Mouse (Mus musculus): Measurements from ENCODE around the gene Tmem232. TPM values are rescaled to one million over a fixed set of nuclear protein-coding genes. Genes with fewer than 3 reads are reported as not detected.
"Not testable (repeated sequence)": the region's sequence is repeated elsewhere in the genome, so short reads cannot be mapped to it uniquely, and the experiment has no call there.

Tmem232 gene
- total and polyA plus RNA-seq, 3 experiments = 0.16 TPM; not detected in 2

DNA sequence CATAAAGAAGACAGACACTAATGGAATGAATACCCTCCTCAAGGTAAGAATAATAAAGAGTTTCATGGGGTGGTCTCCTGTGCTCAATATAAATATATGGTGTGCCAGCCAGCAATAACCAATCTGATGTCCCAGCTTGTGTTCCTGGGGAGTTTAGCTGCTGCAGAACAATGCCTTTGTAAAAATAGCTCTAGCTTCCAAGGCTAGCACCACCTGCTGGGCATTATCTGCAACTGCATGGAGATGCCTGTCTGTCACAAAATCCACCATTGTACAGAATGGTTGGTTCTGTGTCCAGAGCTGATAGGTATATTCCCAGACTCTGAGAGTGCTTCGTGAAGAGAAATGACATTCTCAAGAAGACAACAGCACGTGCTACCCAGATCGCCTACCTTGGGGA lies 4.4 kb downstream of the Tmem232 start (continued):
- TF ChIP-seq USF1 (IDR thresholded peaks at IDR 0.05; ENCODE audit: low read depth, low read length) (no peak), UBTF (IDR thresholded peaks at IDR 0.05; ENCODE audit: low read depth, low read length) (no peak), ZNF384 (IDR thresholded peaks at IDR 0.05; ENCODE audit: low read depth, low read length) (no peak), RCOR1 (conservative IDR thresholded peaks at IDR 0.05; ENCODE audit: low read depth, low read length) (no peak), RAD21 (IDR thresholded peaks at IDR 0.05; ENCODE audit: low read depth, low read length) (peak; percentile 61), MYC (IDR thresholded peaks at IDR 0.05; ENCODE audit: low read depth, low read length) (no peak), CHD1 (IDR thresholded peaks at IDR 0.05; ENCODE audit: low read depth, low read length) (no peak), USF2 (conservative IDR thresholded peaks at IDR 0.05; ENCODE audit: low read depth, low read length) (no peak), MAZ (IDR thresholded peaks at IDR 0.05; ENCODE audit: low read depth, low read length) (no peak), GABPA (IDR thresholded peaks at IDR 0.05; ENCODE audit: insufficient replicate concordance, low read depth, low read length) (no peak), ZC3H11A (IDR thresholded peaks at IDR 0.05; ENCODE audit: low read depth, low read length) (no peak), MXI1 (IDR thresholded peaks at IDR 0.05; ENCODE audit: low read depth, low read length) (no peak), JUND (conservative IDR thresholded peaks at IDR 0.05; ENCODE audit: low read depth, low read length) (no peak), ZMIZ1 (IDR thresholded peaks at IDR 0.05; ENCODE audit: low read depth, low read length) (no peak), MEF2A (IDR thresholded peaks at IDR 0.05; ENCODE audit: borderline replicate concordance, low read depth, low read length) (no peak), E2F4 (IDR thresholded peaks at IDR 0.05; ENCODE audit: insufficient replicate concordance, low read depth, low read length) (no peak), EP300 (IDR thresholded peaks at IDR 0.05; ENCODE audit: low read length) (no peak)

- H3K4me2 ChIP-seq (ENCODE audit: insufficient read depth, low read depth, poor library complexity, severe bottlenecking); H3K79me2 ChIP-seq (replicated peaks; ENCODE audit: control insufficient read depth, extremely low read depth, insufficient read depth, poor library complexity, severe bottlenecking); H3K9ac ChIP-seq (ENCODE audit: insufficient read depth, low read depth); dilution Hi-C loops (cut with MboI; ENCODE audit: extremely low pct_ligation_motif_present, extremely low pct_unique_long_range_greater_than_20kb, low sequenced_read_pairs); H3K27ac ChIP-seq (ENCODE audit: insufficient read depth, low read depth); in situ Hi-C loops (cut with MboI; ENCODE audit: low pct_ligation_motif_present, low pct_unique_long_range_greater_than_20kb, low sequenced_read_pairs); DNase-seq (ENCODE audit: extremely low read depth); H3K4me3 ChIP-seq (replicated peaks in 1 of 3; ENCODE audit: low read depth in 2 of 3, low read length in 2 of 3, poor library complexity in 1 of 3); H3K27me3 ChIP-seq (replicated peaks); H3K9me3 ChIP-seq (replicated peaks; ENCODE audit: low read length); H3K36me3 ChIP-seq (replicated peaks in 1 of 2; ENCODE audit: control insufficient read depth in 1 of 2, insufficient read depth in 1 of 2, low read length in 1 of 2): not testable (repeated sequence)
- H3K4me1 ChIP-seq (ENCODE audit: control insufficient read depth in 1 of 2, insufficient read depth in 2 of 2) = peaks cover 2 to 11% of the 10 kb centered on the region in 2 experiments; a peak in 3 of 4 replicates
Measured at GRCm38 (mm10) chr17:65532381-65532780, 8.2 kb downstream of the Tmem232 start.

DNA sequence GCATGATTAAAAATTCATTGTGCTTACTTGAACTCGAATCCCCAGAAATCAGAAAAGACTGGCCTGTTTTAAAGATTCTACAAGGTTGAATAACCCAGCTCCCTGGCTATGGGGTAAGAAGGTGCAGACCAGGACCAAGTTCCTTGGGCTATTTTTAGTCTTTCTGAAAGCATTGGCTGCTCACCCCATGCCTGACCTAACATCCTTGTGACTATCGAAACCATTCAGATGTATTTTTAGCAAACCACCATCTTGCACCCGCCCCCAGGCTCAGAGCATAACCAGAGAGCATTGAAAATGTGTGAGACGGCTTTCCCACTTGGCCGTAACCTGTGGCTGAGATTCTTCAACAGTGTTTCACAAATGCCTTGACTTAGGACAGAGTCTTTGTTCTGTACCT lies 13.1 kb downstream of the Tmem232 start:
- no peaks in the 10 kb centered on the region for H3K9me3 ChIP-seq (replicated peaks; ENCODE audit: low read length)
- no peak overlapping the region for H3K9ac ChIP-seq (ENCODE audit: insufficient read depth, low read depth)
- in situ Hi-C loops (cut with MboI; ENCODE audit: low pct_ligation_motif_present, low pct_unique_long_range_greater_than_20kb, low sequenced_read_pairs) = no loop called here
- peak; percentile 84 for DNase-seq (ENCODE audit: extremely low read depth)
- 0 out of 2 replicates have a peak overlapping the region, but pooled peaks have one; percentile 4 for H3K4me2 ChIP-seq (ENCODE audit: insufficient read depth, low read depth, poor library complexity, severe bottlenecking)
- dilution Hi-C loops (cut with MboI; ENCODE audit: extremely low pct_ligation_motif_present, extremely low pct_unique_long_range_greater_than_20kb, low sequenced_read_pairs) = no loop called here
- peaks cover 0 to 13% of the 10 kb centered on the region in 2 experiments; a peak in 2 of 4 replicates for H3K4me1 ChIP-seq (ENCODE audit: control insufficient read depth in 1 of 2, insufficient read depth in 2 of 2)
- H3K4me3 ChIP-seq (replicated peaks in 1 of 3; ENCODE audit: low read depth in 2 of 3, low read length in 2 of 3, poor library complexity in 1 of 3) = no peak overlapping the region
- no peaks in the 10 kb centered on the region for H3K79me2 ChIP-seq (replicated peaks; ENCODE audit: control insufficient read depth, extremely low read depth, insufficient read depth, poor library complexity, severe bottlenecking)
- no peak overlapping the region for H3K27ac ChIP-seq (ENCODE audit: insufficient read depth, low read depth)
- no peaks in the 10 kb centered on the region for H3K36me3 ChIP-seq (replicated peaks in 1 of 2; ENCODE audit: control insufficient read depth in 1 of 2, insufficient read depth in 1 of 2, low read length in 1 of 2)
- no peaks in the 10 kb centered on the region for H3K27me3 ChIP-seq (replicated peaks)
- no peak for TF ChIP-seq POLR2AphosphoS2 (IDR thresholded peaks at IDR 0.05; ENCODE audit: low read depth, low read length)
- no peak for TF ChIP-seq TBP (conservative IDR thresholded peaks at IDR 0.05; ENCODE audit: low read depth, low read length)
- no peak for TF ChIP-seq ZMIZ1 (IDR thresholded peaks at IDR 0.05; ENCODE audit: low read depth, low read length)
- TF ChIP-seq GABPA (IDR thresholded peaks at IDR 0.05; ENCODE audit: insufficient replicate concordance, low read depth, low read length) = no peak
- no peak for TF ChIP-seq PAX5 (IDR thresholded peaks at IDR 0.05; ENCODE audit: low read length)
- no peak for TF ChIP-seq NRF1 (IDR thresholded peaks at IDR 0.05; ENCODE audit: low read depth, low read length)
- TF ChIP-seq IRF4 (IDR thresholded peaks at IDR 0.05; ENCODE audit: low read depth, low read length) = peak; percentile 68
- TF ChIP-seq BHLHE40 (IDR thresholded peaks at IDR 0.05; ENCODE audit: low read depth, low read length) = peak; percentile 64
- TF ChIP-seq TCF12 (IDR thresholded peaks at IDR 0.05; ENCODE audit: low read depth, low read length) = peak; percentile 59; the same call in 1 of the 2 replicates
- TF ChIP-seq EP300 (IDR thresholded peaks at IDR 0.05; ENCODE audit: low read length) = peak; percentile 66
- no peak; the same call in 1 of the 2 replicates for TF ChIP-seq RAD21 (IDR thresholded peaks at IDR 0.05; ENCODE audit: low read depth, low read length)
- TF ChIP-seq POLR2A (IDR thresholded peaks at IDR 0.05; ENCODE audit: low read depth, low read length) = no peak
- TF ChIP-seq MYC (IDR thresholded peaks at IDR 0.05; ENCODE audit: low read depth, low read length) = 0 out of 2 replicates have a peak, but pooled peaks have one; percentile 19
- no peak for TF ChIP-seq USF1 (IDR thresholded peaks at IDR 0.05; ENCODE audit: low read depth, low read length)
- 0 out of 2 replicates have a peak, but pooled peaks have one; percentile 14 for TF ChIP-seq MAZ (IDR thresholded peaks at IDR 0.05; ENCODE audit: low read depth, low read length)
- TF ChIP-seq KAT2A (IDR thresholded peaks at IDR 0.05; ENCODE audit: insufficient replicate concordance, low read length) = no peak
- 0 out of 2 replicates have a peak, but pooled peaks have one; percentile 52 for TF ChIP-seq MAFK (IDR thresholded peaks at IDR 0.05; ENCODE audit: insufficient replicate concordance, low read length)
- TF ChIP-seq JUND (conservative IDR thresholded peaks at IDR 0.05; ENCODE audit: low read depth, low read length) = 0 out of 2 replicates have a peak, but pooled peaks have one; percentile 7
- TF ChIP-seq USF2 (conservative IDR thresholded peaks at IDR 0.05; ENCODE audit: low read depth, low read length) = no peak
- peak; percentile 40 for TF ChIP-seq ETS1 (conservative IDR thresholded peaks at IDR 0.05; ENCODE audit: low read depth, low read length)
- no peak for TF ChIP-seq E2F4 (IDR thresholded peaks at IDR 0.05; ENCODE audit: insufficient replicate concordance, low read depth, low read length)
- TF ChIP-seq UBTF (IDR thresholded peaks at IDR 0.05; ENCODE audit: low read depth, low read length) = no peak

Data from CH12.LX (cell line).